Mouse (Mus musculus) CH12.LX (cell line): Measurements from ENCODE around the gene St6gal1.

Experiments
- CTCF ChIP-seq, 2 experiments: IDR thresholded peaks in 1 of 2; conservative IDR thresholded peaks in 1 of 2; 2 replicates each; pipeline ENCODE4 v1.5.1; 2011 to 2012; ENCODE audit warnings: low read depth in 2 of 2, low read length in 2 of 2, improper control_type of control experiment in 1 of 2, inconsistent platforms in 1 of 2, mild to moderate bottlenecking in 1 of 2, moderate library complexity in 1 of 2
- EP300 ChIP-seq: IDR thresholded peaks from 2 replicates; pipeline ENCODE4 v1.6.1; 2011; ENCODE audit warnings: low read length, improper control_type of control experiment
- MAFK ChIP-seq: IDR thresholded peaks from 2 replicates; pipeline ENCODE4 v1.6.1; 2011; ENCODE audit warnings: low read length, improper control_type of control experiment; ENCODE audit not compliant: insufficient replicate concordance
- POLR2A ChIP-seq: IDR thresholded peaks from 2 replicates; pipeline ENCODE4 v1.6.1; 2011; ENCODE audit warnings: low read depth, mild to moderate bottlenecking, improper control_type of control experiment, low read length
- POLR2AphosphoS2 ChIP-seq: IDR thresholded peaks from 2 replicates; pipeline ENCODE4 v1.6.1; 2011; ENCODE audit warnings: low read depth, low read length, improper control_type of control experiment
- TCF12 ChIP-seq: IDR thresholded peaks from 2 replicates; pipeline ENCODE4 v1.6.1; 2014; ENCODE audit warnings: low read depth, mild to moderate bottlenecking, inconsistent platforms, low read length, improper control_type of control experiment
- UBTF ChIP-seq: IDR thresholded peaks from 2 replicates; pipeline ENCODE4 v1.6.1; 2012; ENCODE audit warnings: low read depth, mild to moderate bottlenecking, inconsistent platforms, low read length, improper control_type of control experiment, moderate library complexity

- TF ChIP-seq POLR2A (no peak), CTCF (conservative IDR thresholded peaks at IDR 0.05 in 1 of 2, IDR thresholded peaks at IDR 0.05 in 1 of 2; ENCODE audit: low read depth in 2 of 2, low read length in 2 of 2) (no peak), UBTF (no peak), TCF12 (peak; percentile 63), MAFK (peak; percentile 38; the same call in 1 of the 2 replicates), POLR2AphosphoS2 (no peak), EP300 (peak; percentile 67)
These were observed 116.7 kb downstream of the St6gal1 start for GRCm38 (mm10) chr16:23341254-23341653.
